Mouse (Mus musculus) liver, postnatal 0 days (tissue): ENCODE measurements around the gene Bmf.

ENCODE experiments used
- CTCF ChIP-seq: sonication (generic); IDR thresholded peaks from 2 replicates; pipeline ENCODE4 v1.5.1; 2016; ENCODE audit warnings: antibody characterized with exemption, low read depth
- EP300 ChIP-seq: IDR thresholded peaks from 2 replicates; pipeline ENCODE4 v1.6.1; 2016; ENCODE audit warnings: antibody characterized with exemption, low read depth, mild to moderate bottlenecking

DNA sequence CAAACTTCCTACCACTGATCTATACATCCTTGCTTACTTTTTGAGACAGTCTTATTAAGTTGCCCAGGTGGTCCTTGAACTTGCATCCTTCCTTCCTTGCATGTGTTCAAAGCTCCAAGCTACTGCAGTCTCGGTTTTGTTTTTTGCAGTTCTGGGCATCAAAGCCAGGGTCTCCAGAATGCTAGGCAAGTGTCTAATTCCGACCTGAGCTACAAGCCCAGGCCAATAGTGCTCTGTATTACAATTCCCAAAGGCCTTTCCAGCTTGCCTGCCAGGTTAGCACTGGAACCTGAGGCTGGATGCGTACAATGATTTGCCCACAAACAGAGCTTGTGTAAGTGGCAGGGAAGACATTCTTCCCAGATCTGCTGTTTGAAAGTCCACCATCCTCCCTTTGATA, 7.8 kb downstream of the Bmf start:
- TF ChIP-seq CTCF (no peak), EP300 (no peak)
